Comparison of ENCODE assay signal across 16 mouse cellular contexts in the genomic region with DNA sequence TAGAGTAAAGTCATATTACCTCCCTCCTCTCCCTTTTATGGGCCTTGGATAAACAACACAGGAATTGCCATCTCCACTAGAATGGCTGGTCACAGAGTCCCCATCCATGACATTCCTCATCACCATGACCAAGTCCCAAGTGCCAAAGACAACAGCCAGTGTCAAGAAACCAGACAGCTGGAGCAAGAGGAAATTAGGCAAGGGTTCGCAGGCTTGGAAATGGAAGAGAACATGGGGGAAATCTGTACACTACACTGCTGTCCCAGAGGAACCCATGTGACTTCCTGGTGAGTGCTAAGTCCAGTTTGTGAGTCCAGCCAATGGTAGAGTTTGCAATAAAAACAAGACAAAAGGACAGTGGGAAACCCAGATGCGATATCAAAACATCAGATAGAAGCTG. TPM values are rescaled to one million over a fixed set of nuclear protein-coding genes. Genes with fewer than 3 reads are reported as not detected.
DNase-seq lines count a peak whose midpoint lies in the region; ATAC-seq and TF ChIP-seq lines count a peak whose summit lies in the region.
"Had no signal": no experiment of that assay in that cellular context is flagged by ENCODE, and none has a peak within 500 bp of the region (broad histone marks: within the 10 kb centered on the region; RNA-seq: fewer than 3 reads in every experiment).

No protein-coding gene starts in this region.

- H3K36me3 ChIP-seq in heart, embryonic 12.5 days: no peaks in the 10 kb centered on the region
- no peaks in the 10 kb centered on the region for H3K36me3 ChIP-seq in lung, postnatal 0 days (ENCODE audit: insufficient read depth, low read length)
- H3K36me3 ChIP-seq in midbrain, embryonic 11.5 days (ENCODE audit: control insufficient read depth, insufficient read depth, low read length): no peaks in the 10 kb centered on the region; the same call in 1 of the 2 replicates
- no peaks in the 10 kb centered on the region for H3K36me3 ChIP-seq in intestine, embryonic 16.5 days (ENCODE audit: control insufficient read depth, insufficient read depth, low read length)
- H3K36me3 ChIP-seq in forebrain, embryonic 15.5 days: no peaks in the 10 kb centered on the region
- H3K36me3 ChIP-seq: hindbrain, embryonic 15.5 days had no signal

- no peak overlapping the region for H3K4me3 ChIP-seq in heart, embryonic 12.5 days
- H3K4me3 ChIP-seq in lung, postnatal 0 days (ENCODE audit: low read depth, low read length): no peak overlapping the region
- no peak overlapping the region for H3K4me3 ChIP-seq in midbrain, embryonic 11.5 days (ENCODE audit: low read depth, low read length)
- no peak overlapping the region for H3K4me3 ChIP-seq in intestine, embryonic 16.5 days (ENCODE audit: low read length)
- no peak overlapping the region for H3K4me3 ChIP-seq in forebrain, embryonic 15.5 days
- H3K4me3 ChIP-seq: embryonic facial prominence, embryonic 13.5 days; forebrain, embryonic 12.5 days; hindbrain, embryonic 15.5 days; limb, embryonic 13.5 days; midbrain, embryonic 10.5 days had no signal

- ATAC-seq in heart, embryonic 12.5 days (ENCODE audit: insufficient number of reproducible peaks, low FRiP score): no peak
- peak; percentile 8 for ATAC-seq in lung, postnatal 0 days
- no peak for ATAC-seq in midbrain, embryonic 11.5 days (ENCODE audit: low FRiP score)
- ATAC-seq in intestine, embryonic 16.5 days: no peak
- no peak for ATAC-seq in forebrain, embryonic 15.5 days (replicated peaks)

- peak; percentile 26; the same call in 1 of the 2 replicates for TF ChIP-seq EP300 in lung, postnatal 0 days (IDR thresholded peaks at IDR 0.05)

- no peak overlapping the region for H3K27ac ChIP-seq in heart, embryonic 12.5 days (ENCODE audit: poor library complexity, severe bottlenecking)
- peak overlapping the region; percentile 81; the same call in 1 of the 2 replicates for H3K27ac ChIP-seq in lung, postnatal 0 days (ENCODE audit: low read length)
- no peak overlapping the region for H3K27ac ChIP-seq in midbrain, embryonic 11.5 days (ENCODE audit: low read depth, low read length)
- H3K27ac ChIP-seq in intestine, embryonic 16.5 days (ENCODE audit: low read length): no peak overlapping the region
- H3K27ac ChIP-seq in forebrain, embryonic 15.5 days (replicated peaks): no peak overlapping the region
- H3K27ac ChIP-seq: embryonic facial prominence, embryonic 13.5 days; forebrain, embryonic 12.5 days; hindbrain, embryonic 15.5 days; limb, embryonic 13.5 days; midbrain, embryonic 10.5 days had no signal

- H3K9ac ChIP-seq in heart, embryonic 12.5 days: no peak overlapping the region
- H3K9ac ChIP-seq in lung, postnatal 0 days (replicated peaks; ENCODE audit: low read depth): no peak overlapping the region
- H3K9ac ChIP-seq in midbrain, embryonic 11.5 days (ENCODE audit: low read length): no peak overlapping the region
- H3K9ac ChIP-seq in intestine, embryonic 16.5 days (ENCODE audit: low read depth, low read length): no peak overlapping the region
- H3K9ac ChIP-seq in forebrain, embryonic 15.5 days (replicated peaks): no peak overlapping the region
- H3K9ac ChIP-seq: embryonic facial prominence, embryonic 13.5 days; forebrain, embryonic 12.5 days; hindbrain, embryonic 15.5 days; limb, embryonic 13.5 days had no signal

- no peak overlapping the region for H3K4me2 ChIP-seq in heart, embryonic 12.5 days
- no peak overlapping the region for H3K4me2 ChIP-seq in lung, postnatal 0 days (replicated peaks; ENCODE audit: low read depth, low read length)
- H3K4me2 ChIP-seq in midbrain, embryonic 11.5 days: no peak overlapping the region
- no peak overlapping the region for H3K4me2 ChIP-seq in intestine, embryonic 16.5 days (ENCODE audit: low read depth, low read length)
- H3K4me2 ChIP-seq in forebrain, embryonic 15.5 days (replicated peaks): no peak overlapping the region
- H3K4me2 ChIP-seq: embryonic facial prominence, embryonic 13.5 days; forebrain, embryonic 12.5 days; hindbrain, embryonic 15.5 days; limb, embryonic 13.5 days had no signal

- WGBS in heart, embryonic 12.5 days: 84% methylated on average over 2 of the region's 2 CpGs
- WGBS in lung, postnatal 0 days: 61% methylated on average over 2 of the region's 2 CpGs
- 91% methylated on average over 2 of the region's 2 CpGs for WGBS in midbrain, embryonic 11.5 days
- WGBS in intestine, embryonic 16.5 days: 87% methylated on average over 2 of the region's 2 CpGs
- WGBS in forebrain, embryonic 15.5 days: 92% methylated on average over 2 of the region's 2 CpGs

- H3K9me3 ChIP-seq in heart, embryonic 12.5 days (replicated peaks): no peaks in the 10 kb centered on the region
- no peaks in the 10 kb centered on the region for H3K9me3 ChIP-seq in lung, postnatal 0 days (ENCODE audit: low read length)
- H3K9me3 ChIP-seq in midbrain, embryonic 11.5 days (ENCODE audit: control insufficient read depth, low read length): no peaks in the 10 kb centered on the region
- no peaks in the 10 kb centered on the region for H3K9me3 ChIP-seq in intestine, embryonic 16.5 days (ENCODE audit: control insufficient read depth, low read length)
- H3K9me3 ChIP-seq in forebrain, embryonic 15.5 days: no peaks in the 10 kb centered on the region
- H3K9me3 ChIP-seq: embryonic facial prominence, embryonic 13.5 days; forebrain, embryonic 12.5 days; hindbrain, embryonic 15.5 days; limb, embryonic 13.5 days; midbrain, embryonic 10.5 days had no signal

- no peak for TF ChIP-seq CTCF in lung, postnatal 0 days (IDR thresholded peaks at IDR 0.05)

- H3K4me1 ChIP-seq in heart, embryonic 12.5 days (replicated peaks): 0 out of 2 replicates have a peak, but pooled peaks cover 5% of the 10 kb centered on the region
- H3K4me1 ChIP-seq in lung, postnatal 0 days (ENCODE audit: insufficient read depth, low read depth, low read length): peaks cover 17% of the 10 kb centered on the region; the same call in 1 of the 2 replicates
- H3K4me1 ChIP-seq in midbrain, embryonic 11.5 days (ENCODE audit: control insufficient read depth, insufficient read depth, low read length): no peaks in the 10 kb centered on the region
- H3K4me1 ChIP-seq in intestine, embryonic 16.5 days (ENCODE audit: control insufficient read depth, insufficient read depth, low read length): peaks cover 5% of the 10 kb centered on the region; the same call in 1 of the 2 replicates
- H3K4me1 ChIP-seq in forebrain, embryonic 15.5 days: peaks cover 15% of the 10 kb centered on the region
- H3K4me1 ChIP-seq: midbrain, embryonic 10.5 days had no signal

- no peaks in the 10 kb centered on the region for H3K27me3 ChIP-seq in heart, embryonic 12.5 days (replicated peaks)
- H3K27me3 ChIP-seq in lung, postnatal 0 days (replicated peaks; ENCODE audit: insufficient read depth, low read length): no peaks in the 10 kb centered on the region
- no peaks in the 10 kb centered on the region for H3K27me3 ChIP-seq in midbrain, embryonic 11.5 days (ENCODE audit: control insufficient read depth, insufficient read depth, low read length)
- H3K27me3 ChIP-seq in intestine, embryonic 16.5 days (replicated peaks; ENCODE audit: control insufficient read depth, insufficient read depth, low read length): no peaks in the 10 kb centered on the region
- no peaks in the 10 kb centered on the region for H3K27me3 ChIP-seq in forebrain, embryonic 15.5 days
- H3K27me3 ChIP-seq: embryonic facial prominence, embryonic 13.5 days; forebrain, embryonic 12.5 days; hindbrain, embryonic 15.5 days; limb, embryonic 13.5 days had no signal

- peak; percentile 99 for DNase-seq in heart, adult 11 months
- DNase-seq in lung, postnatal 0 days (ENCODE audit: low spot score): peak; percentile 71
- DNase-seq in lung, postnatal 4 days: no peak
- peak; percentile 17 to 38 for DNase-seq in kidney, adult 8-10 months
- no peak for DNase-seq in midbrain, embryonic 11.5 days (ENCODE audit: low spot score, missing footprints)
- DNase-seq: lung, adult 18-20 months; thymus, postnatal 36 days had no signal

RNA-seq across cellular contexts. Expression of a gene that starts 47.7 kb away (rescaled TPM):
- 10.0 and 11.3 TPM in 2 replicates for polyA plus RNA-seq in heart, embryonic 12.5 days (2016; fragmentation: Nextera tagmentation; extraction: Ambion mirVana)
- 69.6 and 73.7 TPM in 2 replicates for polyA plus RNA-seq in lung, postnatal 0 days (2015; fragmentation: Nextera tagmentation; extraction: Ambion mirVana)
- polyA plus RNA-seq in midbrain, embryonic 11.5 days (2014; fragmentation: Nextera tagmentation; extraction: Ambion mirVana): 24.7 and 25.5 TPM in 2 replicates
- 13.7 and 13.8 TPM in 2 replicates for polyA plus RNA-seq in intestine, embryonic 16.5 days (2015; fragmentation: Nextera tagmentation; extraction: Ambion mirVana)
- 39.6 and 40.2 TPM in 2 replicates for polyA plus RNA-seq in forebrain, embryonic 15.5 days (2015; fragmentation: Nextera tagmentation; extraction: Ambion mirVana)
- polyA plus RNA-seq: C2C12 had no signal

Comparison
In these comparisons a context has a peak if more than half of its experiments do, and no peak if none do; other contexts are left out.
1. DNase-seq: peak in heart, adult 11 months (single experiment), lung, postnatal 0 days (single experiment) and kidney, adult 8-10 months (2 of 2); none in lung, postnatal 4 days (0 of 2) and midbrain, embryonic 11.5 days (single experiment).